Mouse (Mus musculus) CH12.LX (cell line): ENCODE measurements at regions not wholly inside any gene's neighbourhood (a gene's known extent, or its start where the extent isn't known, plus 50 kb on each side); places are given as distances from the start of the nearest gene placed in this dataset.

Experiments used
- CHD1 ChIP-seq: IDR thresholded peaks from 2 replicates; pipeline ENCODE4 v1.6.1; 2012; ENCODE audit warnings: low read depth, low read length, improper control_type of control experiment, inconsistent platforms
- CTCF ChIP-seq, 2 experiments: IDR thresholded peaks in 1 of 2; conservative IDR thresholded peaks in 1 of 2; 2 replicates each; pipeline ENCODE4 v1.5.1; 2011 to 2012; ENCODE audit warnings: low read depth in 2 of 2, low read length in 2 of 2, improper control_type of control experiment in 1 of 2, inconsistent platforms in 1 of 2, mild to moderate bottlenecking in 1 of 2, moderate library complexity in 1 of 2
- EP300 ChIP-seq: IDR thresholded peaks from 2 replicates; pipeline ENCODE4 v1.6.1; 2011; ENCODE audit warnings: low read length, improper control_type of control experiment
- HCFC1 ChIP-seq: IDR thresholded peaks from 2 replicates; pipeline ENCODE4 v1.6.1; 2012; ENCODE audit warnings: low read depth, mild to moderate bottlenecking, inconsistent platforms, low read length, improper control_type of control experiment
- JUN ChIP-seq: IDR thresholded peaks from 2 replicates; pipeline ENCODE4 v1.6.1; 2011; ENCODE audit warnings: low read depth, mild to moderate bottlenecking, low read length, improper control_type of control experiment, moderate library complexity; ENCODE audit not compliant: insufficient read depth
- NRF1 ChIP-seq: IDR thresholded peaks from 2 replicates; pipeline ENCODE4 v1.6.1; 2014; ENCODE audit warnings: low read depth, mild to moderate bottlenecking, inconsistent platforms, low read length, improper control_type of control experiment, moderate library complexity
- POLR2A ChIP-seq: IDR thresholded peaks from 2 replicates; pipeline ENCODE4 v1.6.1; 2011; ENCODE audit warnings: low read depth, mild to moderate bottlenecking, improper control_type of control experiment, low read length
- RAD21 ChIP-seq: IDR thresholded peaks from 2 replicates; pipeline ENCODE4 v1.6.1; 2011; ENCODE audit warnings: low read depth, mild to moderate bottlenecking, low read length, improper control_type of control experiment, moderate library complexity
- SIN3A ChIP-seq: IDR thresholded peaks from 2 replicates; pipeline ENCODE4 v1.6.1; 2012; ENCODE audit warnings: low read length, improper control_type of control experiment, inconsistent platforms
- TCF12 ChIP-seq: IDR thresholded peaks from 2 replicates; pipeline ENCODE4 v1.6.1; 2014; ENCODE audit warnings: low read depth, mild to moderate bottlenecking, inconsistent platforms, low read length, improper control_type of control experiment

- TF ChIP-seq POLR2A, result no peak
- TF ChIP-seq TCF12, result no peak
- TF ChIP-seq NRF1, result no peak
- no peak for TF ChIP-seq RAD21
- no peak for TF ChIP-seq CTCF (conservative IDR thresholded peaks at IDR 0.05 in 1 of 2, IDR thresholded peaks at IDR 0.05 in 1 of 2; ENCODE audit: low read depth in 2 of 2, low read length in 2 of 2)
- no peak for TF ChIP-seq SIN3A
- TF ChIP-seq EP300, result no peak
- no peak for TF ChIP-seq CHD1
- no peak for TF ChIP-seq HCFC1
- TF ChIP-seq JUN, result no peak
Observed at GRCm38 (mm10) chr1:63876589-63877251, 107.7 kb upstream of the 4933402D24Rik start.
